Mouse (Mus musculus) limb, embryonic 14.5 days (tissue): ENCODE results near the gene Fancd2. TPM values are rescaled to one million over a fixed set of nuclear protein-coding genes. Genes with fewer than 3 reads are reported as not detected.
A peak's percentile ranks its signal among the peaks of the same experiment; 100 is the strongest.

Experiments
- ATAC-seq: fragments of 200-750 bp; cut with Nextera tagmentation; 2 replicates; pipeline ENCODE4 v1.8.0; 2017; ENCODE audit warnings: low read depth, moderate number of reproducible peaks, moderate TSS enrichment; ENCODE audit not compliant: low FRiP score
- DNase-seq: peaks from one replicate; pipeline ENCODE4 v3.0.0-alpha.2; 2015; ENCODE audit warnings: low spot score
- H3K27ac ChIP-seq: fragments of 300-500 bp; sonication (generic); replicated peaks from 2 replicates; pipeline ENCODE4 v1.5.1; 2014; ENCODE audit warnings: low read depth, mild to moderate bottlenecking, low read length, moderate library complexity, mixed read lengths
- H3K27me3 ChIP-seq: fragments of 300-500 bp; sonication (generic); 2 replicates; pipeline ENCODE4 v1.6.1; 2014; ENCODE audit warnings: low read length, mixed read lengths; ENCODE audit not compliant: control insufficient read depth, insufficient read depth
- H3K36me3 ChIP-seq: fragments of 300-500 bp; sonication (generic); 2 replicates; pipeline ENCODE4 v1.6.1; 2014; ENCODE audit warnings: mild to moderate bottlenecking, low read length, moderate library complexity, mixed read lengths; ENCODE audit not compliant: control insufficient read depth, insufficient read depth
- H3K4me1 ChIP-seq: fragments of 300-500 bp; sonication (generic); 2 replicates; pipeline ENCODE4 v1.6.1; 2014; ENCODE audit warnings: antibody characterized with exemption, low read length, mixed read lengths; ENCODE audit not compliant: control insufficient read depth, insufficient read depth
- H3K4me2 ChIP-seq: fragments of 300-500 bp; sonication (generic); replicated peaks from 2 replicates; pipeline ENCODE4 v1.6.1; 2014; ENCODE audit warnings: low read depth, mild to moderate bottlenecking, low read length, moderate library complexity; ENCODE audit not compliant: severe bottlenecking
- H3K4me3 ChIP-seq: fragments of 300-500 bp; sonication (generic); replicated peaks from 2 replicates; pipeline ENCODE4 v1.5.1; 2014; ENCODE audit warnings: low read length
- H3K9ac ChIP-seq: fragments of 300-500 bp; sonication (generic); 2 replicates; pipeline ENCODE4 v1.6.1; 2014; ENCODE audit warnings: mild to moderate bottlenecking, low read depth, low read length, moderate library complexity; ENCODE audit not compliant: severe bottlenecking
- H3K9me3 ChIP-seq: fragments of 300-500 bp; sonication (generic); 2 replicates; pipeline ENCODE4 v1.6.1; 2016; ENCODE audit warnings: low read length; ENCODE audit not compliant: control insufficient read depth
- POLR2A ChIP-seq: fragments of 200-500 bp; IDR thresholded peaks from 2 replicates; pipeline ENCODE4 v1.8.0; 2012; ENCODE audit warnings: inconsistent platforms, mild to moderate bottlenecking, moderate library complexity, borderline replicate concordance; ENCODE audit not compliant: insufficient read depth, insufficient read length; ENCODE audit errors: extremely low read depth
- WGBS: fragments of 180-500 bp; shearing (Covaris S2); extraction: QIAGEN DNeasy Blood & Tissue Kit; methylation state at CpG from one replicate; pipeline ENCODE4 v1.1.7; 2014; 5-methylcytosine and 5-hydroxymethylcytosine counted together
- polyA plus RNA-seq, 2 experiments: library from polyadenylated mRNA; depleted of rRNA in 1 of 2; stranded (reverse) in 1 of 2; unstranded in 1 of 2; fragments of >200 nt; fragmentation: Nextera tagmentation in 1 of 2; extraction: Ambion mirVana in 1 of 2; gene quantifications; 2 replicates each; pipeline versions ENCODE4 v1.2.1 to v1.2.3; 2012 to 2014

Fancd2 gene
- polyA plus RNA-seq, 2 experiments: 7.5 to 12.8 TPM

DNA sequence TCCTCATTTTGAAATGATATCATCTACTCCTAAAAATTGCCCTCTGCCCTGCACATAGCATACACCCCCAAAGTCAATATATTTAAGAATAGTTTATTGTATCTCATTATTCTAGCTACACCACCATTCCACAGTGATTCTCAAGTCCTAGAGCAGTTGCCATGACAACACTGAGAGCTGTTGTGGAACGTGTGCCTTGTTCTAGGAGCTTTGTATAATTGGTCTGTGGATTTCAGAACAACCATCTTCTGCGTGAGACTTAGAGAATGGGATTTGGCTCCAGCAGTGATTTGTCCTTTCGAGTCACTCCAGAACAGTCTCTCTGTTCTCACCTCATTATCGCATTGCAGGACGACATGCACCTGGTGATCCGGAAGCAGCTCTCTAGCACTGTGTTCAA lies 28.3 kb downstream of the Fancd2 start:
- DNase-seq (no peak), ATAC-seq (no peak)
- Histone ChIP-seq H3K9me3 (no peaks in the 10 kb centered on the region), H3K4me3 (no peak overlapping the region), H3K27ac (no peak overlapping the region), H3K27me3 (no peaks in the 10 kb centered on the region), H3K4me2 (no peak overlapping the region), H3K9ac (no peak overlapping the region), H3K36me3 (no peaks in the 10 kb centered on the region), H3K4me1 (no peaks in the 10 kb centered on the region)
- 77% methylated on average over 6 of the region's 6 CpGs for WGBS
- no peak for TF ChIP-seq POLR2A

DNA sequence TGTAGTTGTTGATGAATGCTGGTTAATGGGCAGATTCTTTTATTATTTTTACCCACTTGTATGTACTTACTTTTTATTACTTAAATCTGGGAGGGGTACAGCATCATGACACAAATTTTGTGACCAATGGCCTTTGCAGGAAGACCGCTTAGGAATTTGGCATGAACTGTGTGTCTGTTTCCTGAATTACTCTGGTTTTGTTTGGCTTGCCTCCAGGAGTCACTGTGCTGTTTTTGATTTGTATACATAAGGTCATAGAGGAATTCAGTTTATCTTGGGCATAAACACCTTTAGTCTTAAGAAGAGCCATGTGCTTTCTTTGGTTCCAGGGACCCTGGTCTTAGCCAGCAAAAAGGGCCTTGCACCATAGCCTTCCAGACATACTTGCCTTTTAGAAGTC lies 33.1 kb downstream of the Fancd2 start:
- Histone ChIP-seq H3K4me3 (no peak overlapping the region), H3K9ac (no peak overlapping the region), H3K4me1 (no peaks in the 10 kb centered on the region), H3K27me3 (no peaks in the 10 kb centered on the region), H3K36me3 (0 out of 2 replicates have a peak, but pooled peaks cover 5% of the 10 kb centered on the region), H3K9me3 (no peaks in the 10 kb centered on the region), H3K4me2 (no peak overlapping the region), H3K27ac (no peak overlapping the region)
- DNase-seq (peak; percentile 45), ATAC-seq (no peak)
- WGBS: 59% methylated on average over 1 of the region's 1 CpGs
- TF ChIP-seq POLR2A: no peak

GRCm38 (mm10) chr6:113576044-113576443 lies 44.6 kb downstream of the Fancd2 start:
- peaks cover 16% of the 10 kb centered on the region; the same call in 1 of the 2 replicates for H3K36me3 ChIP-seq
- ATAC-seq (no peak), DNase-seq (no peak)
- H3K4me1 ChIP-seq: no peaks in the 10 kb centered on the region
- TF ChIP-seq POLR2A: no peak
- no peaks in the 10 kb centered on the region for H3K9me3 ChIP-seq
- H3K4me2 ChIP-seq: no peak overlapping the region
- no peak overlapping the region for H3K27ac ChIP-seq
- H3K9ac ChIP-seq: no peak overlapping the region
- no peaks in the 10 kb centered on the region for H3K27me3 ChIP-seq
- no peak overlapping the region for H3K4me3 ChIP-seq
- WGBS: 97% methylated on average over 6 of the region's 6 CpGs

GRCm38 (mm10) chr6:113579306-113579705 lies 47.8 kb downstream of the Fancd2 start:
- TF ChIP-seq POLR2A: no peak
- Histone ChIP-seq H3K9me3 (no peaks in the 10 kb centered on the region), H3K9ac (no peak overlapping the region), H3K4me2 (no peak overlapping the region), H3K36me3 (0 out of 2 replicates have a peak, but pooled peaks cover 18% of the 10 kb centered on the region), H3K27ac (no peak overlapping the region), H3K27me3 (no peaks in the 10 kb centered on the region), H3K4me3 (no peak overlapping the region), H3K4me1 (no peaks in the 10 kb centered on the region)
- WGBS: 93% methylated on average over 3 of the region's 3 CpGs
- ATAC-seq (no peak), DNase-seq (no peak)

DNA sequence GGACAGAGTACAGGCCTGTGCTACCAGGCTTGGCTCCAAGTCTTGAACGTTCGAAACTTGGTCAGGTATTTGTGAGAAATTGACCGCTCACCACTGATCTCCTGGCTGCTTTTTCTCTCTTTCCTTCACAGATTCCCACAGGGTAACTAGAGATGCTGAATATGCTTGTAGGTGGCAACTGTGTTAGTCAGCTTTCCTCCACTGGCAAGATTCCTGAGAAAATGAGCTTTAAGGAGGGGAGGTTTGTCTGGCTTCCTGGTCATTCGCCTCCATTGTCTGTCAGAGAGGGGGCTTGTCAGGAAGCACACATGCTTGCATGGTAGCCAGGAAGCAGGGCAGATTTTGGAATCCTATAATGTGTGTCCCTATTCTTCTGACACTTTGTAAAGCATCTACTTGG lies 51.5 kb downstream of the Fancd2 start:
- Histone ChIP-seq H3K27me3 (no peaks in the 10 kb centered on the region), H3K9me3 (no peaks in the 10 kb centered on the region), H3K4me1 (no peaks in the 10 kb centered on the region), H3K4me2 (no peak overlapping the region), H3K4me3 (no peak overlapping the region), H3K27ac (no peak overlapping the region), H3K36me3 (0 out of 2 replicates have a peak, but pooled peaks cover 9% of the 10 kb centered on the region), H3K9ac (no peak overlapping the region)
- 88% methylated on average over 4 of the region's 4 CpGs for WGBS
- TF ChIP-seq POLR2A: no peak
- no peak for DNase-seq
- no peak for ATAC-seq

GRCm38 (mm10) chr6:113585065-113585464 lies 53.6 kb downstream of the Fancd2 start:
- no peaks in the 10 kb centered on the region for H3K27me3 ChIP-seq
- no peak overlapping the region for H3K4me2 ChIP-seq
- no peak overlapping the region for H3K9ac ChIP-seq
- DNase-seq: no peak
- WGBS: 88% methylated on average over 5 of the region's 5 CpGs
- no peak overlapping the region for H3K4me3 ChIP-seq
- no peak overlapping the region for H3K27ac ChIP-seq
- no peak for TF ChIP-seq POLR2A
- H3K4me1 ChIP-seq: no peaks in the 10 kb centered on the region
- no peak for ATAC-seq
- H3K9me3 ChIP-seq: no peaks in the 10 kb centered on the region
- 0 out of 2 replicates have a peak, but pooled peaks cover 9% of the 10 kb centered on the region for H3K36me3 ChIP-seq
